Mouse (Mus musculus): Measurements from ENCODE around the gene Prr3.
"Not testable (repeated sequence)": the region's sequence is repeated elsewhere in the genome, so short reads cannot be mapped to it uniquely, and the experiment has no call there.

The Prr3 gene

DNA sequence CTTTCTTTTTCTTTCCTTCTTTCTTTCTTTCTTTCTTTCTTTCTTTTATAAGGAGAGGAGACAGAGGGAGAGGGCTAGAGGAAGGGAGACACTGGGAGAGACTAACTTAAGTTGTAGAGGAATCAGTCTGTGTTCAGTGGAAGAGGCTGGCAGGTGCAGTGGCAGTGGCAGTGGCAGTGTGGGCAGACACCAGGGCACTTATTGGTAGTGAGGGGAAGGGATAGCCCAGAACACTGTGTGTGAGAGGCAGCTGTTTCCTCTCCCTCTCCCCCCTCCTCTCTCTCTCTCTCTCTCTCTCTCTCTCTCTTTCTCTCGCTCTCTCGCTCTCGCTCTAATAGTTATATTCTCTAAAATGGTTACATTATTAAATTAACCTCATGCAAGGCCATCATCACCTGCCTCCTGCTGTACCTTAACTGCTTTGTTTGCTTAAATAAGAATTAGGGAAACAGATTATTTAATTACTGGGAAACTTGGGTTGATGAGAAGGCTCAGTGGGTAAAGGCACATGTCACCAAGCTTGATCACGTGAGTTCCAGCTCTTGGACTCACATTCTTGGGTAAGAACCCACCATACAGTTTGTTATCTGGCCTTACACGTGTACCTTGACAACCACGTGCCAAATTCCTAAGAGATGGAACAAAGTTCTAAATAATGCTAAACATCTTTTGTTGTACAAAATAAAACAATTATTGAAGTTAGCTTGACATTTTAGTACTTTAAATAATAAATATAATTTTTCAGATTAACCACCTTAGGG is 18.7 kb upstream of the Prr3 start:
- DNase-seq, result no peak

DNA sequence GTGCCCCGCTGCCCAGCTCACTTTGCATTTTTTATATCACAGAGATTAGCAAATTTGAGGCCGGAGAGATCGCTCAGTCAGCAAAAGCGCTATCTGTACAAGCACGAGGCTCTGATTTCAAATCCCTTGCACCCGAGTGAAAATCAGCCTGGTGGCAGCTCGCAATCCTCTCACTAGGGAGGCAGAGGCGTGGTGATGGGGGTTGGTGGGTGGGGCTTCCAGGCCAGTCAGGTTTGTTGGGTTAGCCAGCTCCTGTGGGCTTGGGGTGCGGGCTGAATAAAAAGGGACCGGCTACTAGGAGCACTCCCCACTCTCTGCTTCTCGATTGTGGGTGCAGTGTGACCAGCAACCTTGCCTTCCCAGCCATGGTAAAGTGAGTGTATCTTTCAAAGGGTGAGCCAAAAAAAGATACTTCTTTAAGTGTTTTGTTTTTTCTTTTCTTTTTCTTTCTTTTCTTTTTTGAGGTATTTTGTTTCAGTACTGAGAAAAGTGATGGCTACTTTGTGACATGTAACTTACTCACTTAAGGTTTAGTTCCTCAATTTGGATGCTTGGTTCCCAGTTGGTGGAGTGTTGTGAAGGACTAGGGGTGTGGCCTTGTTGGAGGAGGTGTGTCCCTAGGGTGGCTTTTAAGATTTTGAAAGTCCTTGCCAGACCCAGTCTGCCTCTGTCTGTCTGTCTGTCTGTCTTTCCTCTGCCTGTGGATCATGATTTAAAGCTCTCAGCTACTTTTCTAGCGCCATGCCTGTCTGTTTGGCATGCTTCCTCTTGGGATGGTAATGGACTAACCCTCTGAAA is 17.9 kb upstream of the Prr3 start:
- peak in 1 of 2 experiments; percentile 55 for DNase-seq

DNA sequence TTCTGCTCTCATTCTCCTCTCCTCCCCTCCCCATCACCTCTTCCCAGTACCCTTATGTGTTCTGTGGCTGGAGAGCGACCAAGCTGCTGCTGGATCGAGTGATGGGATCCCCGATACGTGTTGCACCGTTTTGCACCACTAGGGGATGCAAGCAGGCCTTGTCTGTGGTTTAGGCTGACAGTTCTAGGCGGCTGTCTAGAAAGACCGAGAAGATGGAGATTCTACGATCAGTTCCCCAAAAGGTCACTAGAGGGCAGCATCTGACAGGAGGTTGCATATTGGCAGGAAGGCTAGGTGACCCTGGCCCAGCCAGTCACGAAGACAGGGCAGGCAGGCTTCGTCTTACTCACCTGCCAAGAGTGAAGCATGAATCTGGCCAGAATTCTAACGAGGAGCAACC is 16.9 kb upstream of the Prr3 start:
- peak; percentile 89 to 96 for DNase-seq

DNA sequence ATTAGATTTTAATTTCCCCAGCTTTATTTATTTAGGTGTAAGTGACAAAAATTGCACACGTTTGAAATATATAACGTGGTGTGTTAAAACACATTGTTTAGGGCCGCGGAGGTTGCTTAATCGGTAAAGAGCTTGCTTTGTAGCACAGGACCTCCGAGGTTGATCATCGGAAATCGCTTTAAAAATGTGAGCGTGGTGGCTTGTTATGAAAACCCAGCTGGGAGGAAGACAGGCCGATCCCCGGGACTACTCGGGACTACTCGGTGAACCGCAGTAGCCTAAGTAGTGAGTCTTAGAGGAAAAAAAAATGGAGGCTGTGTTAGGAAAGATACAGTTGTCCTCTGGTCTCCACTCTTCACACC is 14.8 kb upstream of the Prr3 start:
- DNase-seq, result no peak

DNA sequence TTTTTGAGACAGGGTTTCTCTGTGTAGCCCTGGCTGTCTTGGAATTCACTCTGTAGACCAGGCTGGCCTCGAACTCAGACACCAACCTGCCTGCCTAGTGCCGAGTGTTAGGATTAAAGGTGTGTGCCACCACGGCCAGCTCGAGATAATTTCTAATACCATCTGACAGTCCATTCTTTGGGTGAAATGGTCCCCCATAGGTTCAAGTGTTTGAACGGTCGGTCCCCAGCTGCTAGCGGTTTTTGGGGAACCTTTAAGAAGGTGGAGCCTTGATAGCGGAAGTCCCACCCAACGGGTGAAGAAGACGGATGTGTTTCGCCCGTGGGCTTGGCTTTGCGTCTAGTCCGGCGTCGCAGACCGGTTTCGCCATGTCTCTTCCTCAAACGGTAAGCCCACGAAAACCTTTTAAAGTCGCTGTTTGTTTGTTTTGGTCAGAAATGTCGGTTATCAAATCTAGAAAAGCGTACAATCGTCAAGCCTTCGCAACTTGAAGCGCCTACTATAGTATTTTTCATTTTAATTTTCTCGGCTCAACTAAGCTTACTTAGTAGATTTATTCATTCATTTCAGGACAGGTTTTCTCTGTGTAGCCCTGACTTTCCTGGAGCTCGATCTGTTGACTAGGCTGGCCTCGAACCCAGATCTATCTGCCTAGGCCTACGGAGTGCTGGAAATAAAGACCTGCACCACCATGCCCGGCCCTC is 14.3 kb upstream of the Prr3 start:
- peak; percentile 70 to 81 for DNase-seq

DNA sequence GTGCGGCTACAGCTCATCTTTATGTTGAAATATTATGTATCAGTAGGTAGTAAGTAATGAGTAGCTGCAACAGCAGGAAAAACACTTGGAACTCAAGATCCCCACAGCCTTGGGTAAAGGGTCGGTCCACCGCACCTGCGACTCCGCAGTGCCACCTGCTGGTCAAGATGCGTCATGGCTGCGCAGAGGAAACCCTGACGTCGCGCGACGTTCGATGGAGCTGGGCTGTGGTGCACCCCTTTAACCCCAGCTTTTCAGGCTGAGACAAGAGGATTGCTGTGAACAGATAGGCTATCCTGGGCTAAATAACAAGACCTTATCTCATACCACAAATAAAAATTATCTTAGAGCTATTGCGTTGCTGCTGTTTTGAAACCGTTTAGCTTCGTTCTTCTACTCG is 13.6 kb upstream of the Prr3 start:
- peak; percentile 54 to 60 for DNase-seq

DNA sequence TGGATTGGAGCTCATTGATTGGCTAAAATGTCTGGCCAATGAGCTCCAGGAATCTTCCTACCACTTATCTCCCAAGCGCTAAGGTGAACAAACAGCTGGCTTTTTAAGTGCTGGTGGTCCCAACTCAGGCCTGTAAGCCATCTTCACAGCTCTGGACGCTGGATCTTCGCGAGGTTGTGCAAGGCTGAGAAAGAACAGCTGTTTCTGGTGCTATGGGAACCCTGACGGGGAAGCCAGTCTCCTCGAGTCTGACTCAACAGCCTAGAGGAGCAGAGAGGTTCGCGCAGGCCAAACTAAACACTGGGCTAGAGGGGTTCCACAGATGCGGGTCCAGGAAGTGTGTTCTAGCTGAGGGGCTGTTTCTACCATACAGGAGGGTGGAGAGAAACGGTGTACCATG is 11.7 kb upstream of the Prr3 start:
- no peak for DNase-seq

DNA sequence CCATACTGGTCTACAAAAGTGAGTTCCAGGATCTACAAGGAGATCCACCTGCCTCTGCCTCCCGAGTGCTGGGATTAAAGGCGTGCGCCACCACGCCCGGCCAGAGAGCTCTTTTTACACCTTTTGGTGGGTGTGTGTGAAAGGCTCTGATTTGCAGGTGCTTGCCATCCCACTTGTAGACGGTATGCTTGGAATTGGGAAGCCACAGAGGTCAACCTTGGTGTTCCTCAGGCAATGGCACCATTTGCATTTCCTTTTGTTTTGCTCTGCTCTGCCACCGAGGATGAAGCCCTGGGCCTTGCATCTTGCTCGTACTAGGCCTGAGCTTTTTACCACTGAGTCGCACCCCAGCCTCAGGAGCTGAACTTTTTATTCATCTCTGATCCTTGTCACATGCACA is 1.7 kb upstream of the Prr3 start:
- no peak for DNase-seq

DNA sequence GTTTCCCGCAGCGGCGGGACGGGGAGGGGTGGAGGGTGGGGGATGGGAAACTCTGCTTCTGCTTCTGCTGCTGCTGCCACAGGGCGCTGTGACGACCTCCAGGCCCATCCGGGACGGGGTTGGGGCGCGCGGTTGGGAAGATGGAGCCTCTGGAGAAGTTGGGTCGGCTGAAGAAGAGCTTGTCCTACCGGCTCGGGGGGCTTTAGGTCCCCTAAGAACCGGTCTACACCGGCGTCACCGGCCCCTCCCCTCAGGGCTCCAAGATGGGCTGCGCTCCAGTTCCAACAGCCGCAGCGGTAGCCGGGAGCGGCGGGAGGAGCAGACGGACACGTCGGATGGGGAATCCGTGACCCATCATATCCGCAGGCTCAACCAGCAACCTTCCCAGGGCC is 323 bp upstream of the Prr3 start:
- peak; percentile 45 to 61 for DNase-seq

DNA sequence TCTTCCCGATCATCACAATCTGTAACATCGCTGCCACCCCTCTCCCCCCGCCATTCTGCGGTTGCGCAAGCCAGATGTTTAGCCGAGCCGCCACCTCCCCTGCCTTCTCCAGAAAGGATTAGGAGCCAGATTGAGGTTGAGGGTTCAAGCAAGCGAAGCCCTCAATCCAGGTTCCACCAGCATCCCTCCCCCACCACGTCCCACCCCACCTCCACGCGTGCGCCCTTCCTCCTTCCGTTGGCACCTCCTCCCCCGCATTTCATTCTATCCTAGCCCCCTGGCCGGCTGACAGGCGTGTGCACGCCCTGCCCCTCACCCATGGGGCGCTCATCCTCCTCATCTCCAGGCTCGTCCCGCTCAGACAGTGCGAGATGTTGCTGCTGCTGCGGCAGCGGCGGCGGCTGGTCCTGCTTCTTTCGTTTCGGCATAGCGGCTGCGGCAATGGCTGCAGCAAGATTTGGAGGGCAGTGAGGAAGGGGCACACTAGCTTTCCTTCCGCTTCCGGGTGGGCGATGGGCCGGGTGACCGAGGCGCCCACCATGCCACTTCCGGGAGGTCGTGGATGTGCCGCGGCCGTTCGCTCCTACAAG is 1.1 kb downstream of the Prr3 start:
- peak in 1 of 2 experiments; percentile 75 for DNase-seq

DNA sequence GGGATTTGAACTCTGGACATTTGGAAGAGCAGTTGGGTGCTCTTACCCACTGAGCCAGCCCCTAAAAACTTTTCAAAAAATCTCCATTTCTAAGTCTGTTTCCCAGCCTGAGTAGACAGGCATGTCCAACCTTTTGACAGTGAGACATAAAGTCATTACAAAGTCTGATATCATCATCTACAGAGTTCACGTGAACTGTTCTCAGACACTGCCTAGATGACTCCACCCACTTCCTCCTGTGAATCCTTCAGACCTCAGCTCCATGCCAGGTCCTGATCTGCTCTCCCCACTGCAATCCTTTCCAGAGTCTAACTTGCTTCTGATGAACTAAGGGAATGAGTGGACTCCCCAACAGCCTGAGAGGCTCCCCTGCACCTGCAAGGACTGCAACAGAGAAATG is 7.9 kb downstream of the Prr3 start:
- no peak for DNase-seq

DNA sequence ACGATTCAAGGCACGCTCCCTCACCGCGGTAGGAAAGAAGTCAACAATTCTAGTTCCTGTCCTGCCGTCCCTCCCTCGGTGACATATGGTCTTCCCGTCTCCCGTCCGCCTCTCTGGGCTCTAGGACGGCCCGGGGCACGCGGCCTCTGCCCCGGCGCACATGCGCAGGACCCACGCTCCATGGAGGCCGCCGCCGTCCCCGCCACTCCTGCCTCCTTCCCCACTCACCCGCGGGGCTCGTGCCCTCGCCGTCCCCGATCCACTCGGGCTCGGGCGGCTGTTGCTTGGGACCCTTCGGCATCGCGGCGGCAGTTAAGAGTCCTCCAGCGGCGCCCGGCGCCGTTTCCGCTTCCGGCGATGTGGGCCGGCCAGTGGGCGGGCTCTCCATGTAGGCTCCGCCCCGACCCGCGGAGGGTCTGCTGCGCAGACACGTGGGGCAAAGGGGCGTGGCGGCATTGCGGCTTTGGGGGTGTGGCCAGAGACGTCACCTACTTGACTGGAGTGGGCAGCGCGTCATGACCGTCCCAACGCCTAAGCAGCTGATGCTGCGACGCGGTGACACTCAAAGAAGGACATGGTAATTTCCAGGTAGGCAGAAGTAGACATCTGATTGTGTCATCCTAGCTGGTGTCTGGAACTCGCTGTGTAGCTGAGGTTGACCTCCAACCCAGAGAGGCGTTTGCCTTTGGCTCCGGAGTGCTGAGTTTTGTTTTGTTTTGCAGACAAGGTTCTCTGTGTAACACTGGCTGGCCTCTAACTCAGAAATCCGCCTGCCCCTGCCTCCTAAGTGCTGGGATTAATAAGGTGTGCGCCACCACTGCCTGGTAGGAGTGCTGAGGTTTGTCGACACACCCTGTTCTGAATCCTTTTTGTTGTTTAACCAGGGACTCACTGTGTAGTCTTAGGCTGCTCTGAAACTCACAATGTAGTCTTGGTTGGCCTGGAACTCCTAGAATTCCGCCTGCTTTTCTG is 10.3 kb downstream of the Prr3 start, which contains the start of gene Abcf1:
Gene Abcf1 (minus strand): TSS at position 344 of the 972 bp plus-strand sequence.
- DNase-seq, result peak; percentile 97 to 98

DNA sequence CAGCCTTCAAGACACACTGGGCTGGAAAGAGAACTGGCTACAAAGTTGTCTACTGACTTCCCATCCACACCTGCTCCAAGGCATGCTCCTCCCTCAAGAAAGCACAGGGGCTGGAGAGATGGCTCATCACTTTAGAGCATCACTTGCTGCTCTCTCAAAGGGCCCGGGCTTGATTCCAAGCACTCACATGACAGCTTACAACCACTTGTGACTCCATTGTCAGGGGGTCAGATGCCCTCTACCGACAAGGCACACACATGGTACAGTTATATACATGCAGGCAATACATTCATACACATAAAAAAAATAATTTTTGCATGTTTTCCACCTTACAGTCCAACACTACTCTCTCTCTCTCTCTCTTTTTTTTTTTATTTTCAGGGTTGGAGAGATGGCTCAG is 12.4 kb downstream of the Prr3 start:
- no peak for DNase-seq

DNA sequence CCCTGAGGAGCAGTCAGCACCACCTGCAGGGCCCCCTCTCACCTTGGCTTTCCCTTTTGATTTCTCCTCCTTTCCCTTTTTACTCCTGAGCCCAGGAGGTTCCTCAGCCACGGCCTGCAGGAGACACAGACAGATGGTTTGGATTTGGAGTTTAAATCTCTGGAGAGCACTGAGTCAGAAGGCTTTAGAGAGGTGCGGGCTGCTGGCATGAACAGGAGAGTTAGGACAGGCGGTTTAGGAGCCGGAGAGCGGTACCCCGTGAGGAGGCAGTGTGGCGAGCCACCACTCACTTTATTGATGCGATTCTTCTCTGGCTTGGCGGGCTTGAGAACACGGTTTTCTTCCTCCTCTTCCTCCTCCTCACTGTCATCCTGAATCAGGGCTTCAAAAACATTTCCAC is 16.8 kb downstream of the Prr3 start:
- no peak for DNase-seq

DNA sequence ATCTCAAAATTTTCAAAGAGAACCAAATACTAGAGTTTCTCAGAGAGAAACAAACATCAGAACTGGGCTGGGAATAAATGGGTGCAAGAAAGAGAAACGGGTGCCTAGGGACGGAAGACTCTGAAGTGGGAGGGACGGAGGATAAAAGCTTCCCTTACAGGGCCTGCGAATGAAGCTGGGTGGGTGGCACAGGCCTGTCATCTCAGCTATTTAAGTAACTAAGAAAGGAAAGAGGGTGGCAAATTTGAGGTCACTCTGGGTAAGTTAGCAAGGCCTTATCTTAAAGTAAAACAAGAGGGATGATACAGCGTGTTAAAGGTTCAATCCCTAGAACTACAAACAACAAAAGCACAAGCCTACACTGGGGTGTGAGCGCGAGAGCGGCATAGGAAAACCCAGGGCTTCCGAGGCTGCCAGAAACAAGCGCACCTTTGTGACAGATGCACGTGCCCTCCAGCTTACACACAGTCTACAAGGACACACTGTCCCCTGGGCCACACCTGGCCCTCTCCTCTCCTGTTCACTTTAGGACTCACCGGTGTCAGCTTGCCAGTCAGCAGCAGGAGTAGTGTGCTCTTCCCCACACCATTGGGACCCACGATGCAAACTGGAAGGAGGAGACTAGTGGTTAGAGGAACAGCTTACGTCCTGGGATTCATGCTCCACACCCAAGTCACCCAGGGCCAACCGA is 21.4 kb downstream of the Prr3 start:
- no peak for DNase-seq

DNA sequence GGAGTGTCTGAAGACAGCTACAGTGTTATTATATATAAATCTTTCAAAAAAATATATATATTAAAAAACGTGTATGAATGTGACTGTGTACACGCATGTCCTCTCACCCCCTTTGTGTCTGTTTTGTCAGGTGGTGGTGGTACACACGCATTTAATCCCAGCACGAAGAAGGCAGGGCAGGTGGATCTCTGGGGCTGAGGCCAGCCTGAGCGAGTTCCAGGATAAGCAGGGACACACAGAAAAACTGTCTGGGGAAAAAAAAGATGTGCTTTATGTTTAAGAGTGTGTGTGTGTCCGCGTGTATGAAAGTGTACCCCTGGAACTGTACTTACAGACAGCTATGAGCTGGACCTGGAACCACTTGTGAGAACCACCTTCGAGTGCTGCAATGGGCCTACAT is 25.4 kb downstream of the Prr3 start:
- DNase-seq, result no peak

DNA sequence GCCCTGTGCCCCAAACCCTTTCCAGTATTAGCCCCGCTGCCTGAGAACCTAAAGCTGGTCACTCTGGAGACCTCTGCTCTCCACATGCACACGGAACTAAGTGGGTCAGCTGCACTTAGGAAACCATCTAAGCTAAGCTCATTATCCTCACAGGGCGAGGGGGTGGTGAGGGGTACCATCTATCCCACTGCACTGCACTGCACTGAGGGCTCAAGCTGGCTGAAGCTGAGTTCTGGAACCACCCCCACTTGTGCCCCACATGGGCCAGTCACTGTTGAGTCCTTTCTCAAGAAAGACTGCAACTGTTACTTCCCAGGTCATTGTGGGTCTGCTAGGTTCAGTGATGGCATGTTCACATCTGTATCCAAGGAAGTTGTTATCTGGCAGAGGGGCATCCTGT is 27.5 kb downstream of the Prr3 start:
- not testable (repeated sequence) for DNase-seq

DNA sequence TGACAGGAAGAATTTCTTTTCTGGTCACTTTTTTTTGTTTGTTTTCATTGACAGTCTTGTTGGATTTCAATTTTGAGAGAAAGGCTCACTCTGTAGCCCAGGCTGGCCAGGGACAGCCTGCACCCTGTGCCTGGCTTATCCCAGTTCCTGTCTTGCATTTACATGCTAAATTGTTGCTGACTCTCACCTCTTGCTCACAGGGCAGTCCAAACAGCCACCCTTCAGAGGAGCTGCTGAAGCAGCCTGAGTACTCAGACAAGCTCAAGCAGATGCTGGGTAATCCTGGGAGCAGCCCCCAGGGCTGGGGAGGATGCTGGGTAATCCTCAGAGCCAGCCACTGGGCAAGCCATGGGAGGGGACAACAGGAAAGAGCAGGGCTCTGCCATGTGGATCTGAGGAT is 29.1 kb downstream of the Prr3 start:
- not testable (repeated sequence) for DNase-seq

DNA sequence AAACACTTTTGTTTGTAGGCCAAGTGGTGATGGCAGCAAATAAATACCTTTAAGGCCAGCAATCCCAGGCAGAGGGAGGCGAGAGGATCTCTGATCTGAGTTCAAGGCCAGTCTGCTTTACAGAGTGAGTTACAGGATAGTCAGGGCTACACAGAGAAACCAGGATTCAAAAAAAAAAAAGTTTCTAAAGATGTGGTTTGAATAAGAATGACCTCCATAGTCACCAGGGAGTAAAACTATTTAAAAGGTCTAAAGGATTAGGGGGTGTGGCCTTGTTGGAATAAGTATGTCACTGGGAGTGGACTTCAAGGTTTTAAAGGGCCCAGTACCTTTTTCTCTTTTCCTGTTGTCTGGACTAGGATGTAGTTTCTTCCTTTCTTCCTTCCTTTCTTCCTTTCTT is 40.1 kb downstream of the Prr3 start:
- DNase-seq, result no peak

DNA sequence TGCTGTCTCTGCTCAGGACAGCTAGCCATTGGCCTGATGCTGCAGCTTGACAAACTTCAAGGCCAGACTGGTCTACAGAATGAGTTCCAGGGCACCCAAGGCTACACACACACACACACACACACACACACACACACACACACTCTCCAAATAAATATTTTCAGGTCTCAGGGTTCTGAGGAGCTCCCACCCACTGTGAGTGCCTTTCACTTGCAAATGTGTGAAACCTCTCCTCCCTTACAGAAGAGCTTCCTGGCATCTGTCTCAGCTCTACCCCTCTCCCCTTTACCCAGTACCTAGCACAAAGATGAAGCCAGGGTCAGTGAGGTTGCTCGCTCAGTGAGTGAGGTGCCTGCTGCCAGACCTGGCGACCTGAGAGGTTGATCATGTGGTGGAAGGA is 40.9 kb downstream of the Prr3 start:
- no peak for DNase-seq

DNA sequence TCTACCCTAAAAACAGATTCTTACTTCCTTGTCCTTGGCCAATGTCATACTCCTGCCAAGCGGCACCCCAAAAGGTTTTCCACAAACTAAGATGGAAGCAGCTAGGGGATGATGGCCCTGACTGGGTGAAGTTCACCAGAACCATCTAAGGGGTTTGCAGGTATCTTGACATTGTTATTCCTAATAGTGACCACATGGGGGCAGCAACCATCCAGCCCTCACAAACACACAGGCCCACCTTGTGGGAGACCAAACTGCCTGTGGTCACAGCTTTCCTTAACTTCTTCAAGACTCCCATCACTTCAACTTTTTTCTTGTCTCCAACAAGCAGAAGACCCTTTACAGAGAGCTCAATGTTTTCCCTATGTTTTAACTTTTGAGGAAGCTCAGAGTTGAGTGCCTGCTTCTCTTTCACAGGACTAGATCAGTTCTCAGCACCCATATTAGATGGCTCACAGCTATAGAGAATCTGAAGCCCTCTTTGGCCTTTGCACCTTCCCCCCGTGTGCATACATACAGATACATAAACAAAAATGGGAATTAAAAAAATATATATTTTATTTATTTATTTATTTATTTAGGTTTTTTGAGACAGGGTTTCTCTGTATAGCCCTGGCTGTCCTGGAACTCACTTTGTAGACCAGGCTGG is 42.2 kb downstream of the Prr3 start:
- DNase-seq, result no peak

All from thymus, adult 18-20 months (tissue).